Mouse (Mus musculus): ENCODE results near the gene Mark3.

DNA sequence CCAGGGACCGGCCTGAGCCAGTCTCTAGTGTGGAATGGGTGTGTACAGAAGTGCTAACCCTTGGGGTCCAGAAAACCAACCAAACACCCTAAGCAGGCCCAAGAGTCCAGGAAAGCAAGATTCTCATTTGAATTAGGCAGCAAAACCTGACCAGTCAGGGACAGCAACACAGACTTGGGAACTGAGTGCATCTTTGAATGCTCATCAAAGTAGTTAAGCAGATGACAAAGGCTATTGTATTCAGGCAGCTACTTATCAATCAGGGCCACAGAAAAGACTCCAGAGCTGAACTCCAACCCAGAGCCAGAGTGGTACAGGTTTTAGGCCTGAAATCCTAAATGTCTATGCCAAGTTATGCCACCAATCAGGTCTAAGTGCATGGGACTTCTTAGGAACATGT lies 86.3 kb downstream of the Mark3 start:
- TF ChIP-seq CTCF (IDR thresholded peaks at IDR 0.05; ENCODE audit: low read depth, low read length) (no peak), GATA1 (IDR thresholded peaks at IDR 0.05; ENCODE audit: borderline replicate concordance, low read length) (no peak), POLR2AphosphoS5 (IDR thresholded peaks at IDR 0.05; ENCODE audit: insufficient replicate concordance, low read depth, low read length) (no peak), GATA2 (IDR thresholded peaks at IDR 0.05; ENCODE audit: borderline replicate concordance, low read depth, low read length) (no peak)
